Mouse (Mus musculus): Measurements from ENCODE around the gene Tmppe.

DNA sequence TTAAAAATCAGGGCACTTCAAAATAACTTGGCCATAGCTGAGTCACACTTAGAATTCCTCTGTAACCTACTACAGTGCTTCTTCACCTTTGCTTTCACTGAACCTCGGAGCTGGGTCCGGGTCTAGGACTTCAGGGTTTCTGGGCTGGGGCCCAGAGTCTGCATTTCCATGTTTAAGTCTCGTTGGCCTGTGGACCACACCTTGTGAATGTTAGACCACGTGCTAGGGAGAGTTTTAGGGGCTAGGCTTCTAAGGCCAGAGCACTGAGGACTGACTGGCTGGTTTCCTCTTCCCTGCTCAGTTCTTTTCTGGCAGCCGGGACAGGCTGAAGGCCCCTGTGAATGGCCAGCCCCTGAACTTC lies 337 bp upstream of the Tmppe start:
- TF ChIP-seq POLR2A (IDR thresholded peaks at IDR 0.05; ENCODE audit: borderline replicate concordance, control insufficient read depth, low read depth, low read length) (no peak), CTCF (IDR thresholded peaks at IDR 0.05; ENCODE audit: control insufficient read depth, insufficient read depth, low read length) (no peak)
